Mouse (Mus musculus): ENCODE results near the gene Herpud2.

DNA sequence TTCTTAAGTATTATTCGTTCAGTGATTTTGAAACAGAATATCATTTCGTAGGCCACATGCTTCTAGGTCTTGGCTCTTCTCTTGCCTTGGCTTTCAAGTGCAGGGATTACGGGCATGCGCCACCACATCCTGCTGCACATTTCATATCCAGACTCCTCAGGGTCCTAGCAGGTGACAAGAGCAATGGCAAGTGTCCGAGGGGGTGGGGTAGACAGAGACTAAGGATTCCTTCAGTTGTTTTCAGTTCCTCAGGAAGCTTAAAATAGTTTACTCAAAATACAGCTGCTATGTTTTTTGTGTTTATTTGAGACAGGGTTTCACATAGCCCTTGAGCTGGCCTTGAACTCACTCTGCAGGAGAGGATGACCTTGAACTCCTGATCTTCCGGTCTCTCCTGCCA, 24.4 kb upstream of the Herpud2 start:
- TF ChIP-seq POLR2A (IDR thresholded peaks at IDR 0.05; ENCODE audit: insufficient read depth, low read depth, low read length): no peak
- no peak for TF ChIP-seq CTCF (IDR thresholded peaks at IDR 0.05; ENCODE audit: insufficient read depth, low read depth, low read length)
